Mouse (Mus musculus): ENCODE data around the gene Phrf1. TPM values are rescaled to one million over a fixed set of nuclear protein-coding genes. Genes with fewer than 3 reads are reported as not detected.

The Phrf1 gene
- polyA plus RNA-seq, 1 experiment from 2014 or later, result 32.6 TPM

- Histone ChIP-seq H3K4me1 (replicated peaks) (peaks cover 89% of the 10 kb centered on the region), H3K9me3 (replicated peaks) (no peaks in the 10 kb centered on the region), H3K4me2 (peak overlapping the region; percentile 99), H3K4me3 (replicated peaks) (peak overlapping the region; percentile 89), H3K27ac (peak overlapping the region; percentile 94), H3K36me3 (peaks cover 28% of the 10 kb centered on the region), H3K27me3 (no peaks in the 10 kb centered on the region), H3K9ac (peak overlapping the region; percentile 88)
- peak; percentile 7; the same call in 1 of the 2 replicates for ATAC-seq (ENCODE audit: low read depth)
- DNase-seq, result peak; percentile 93
- under 1% methylated on average over 28 of the region's 28 CpGs for WGBS (ENCODE audit: insufficient replicate concordance)
Measured at GRCm38 (mm10) chr7:141194830-141195229, 33.8 kb upstream of the Phrf1 start.

GRCm38 (mm10) chr7:141195754-141196153, 32.8 kb upstream of the Phrf1 start:
- Histone ChIP-seq H3K4me3 (replicated peaks) (no peak overlapping the region; the same call in 1 of the 2 replicates), H3K4me1 (replicated peaks) (peaks cover 90% of the 10 kb centered on the region), H3K9ac (peak overlapping the region; percentile 49; the same call in 1 of the 2 replicates), H3K27ac (peak overlapping the region; percentile 94), H3K27me3 (no peaks in the 10 kb centered on the region), H3K4me2 (peak overlapping the region; percentile 99), H3K36me3 (peaks cover 18% of the 10 kb centered on the region), H3K9me3 (replicated peaks) (no peaks in the 10 kb centered on the region)
- WGBS (ENCODE audit: insufficient replicate concordance), result 89% methylated on average over 2 of the region's 2 CpGs
- no peak for ATAC-seq (ENCODE audit: low read depth)
- DNase-seq, result no peak

GRCm38 (mm10) chr7:141196619-141197282, 31.8 kb upstream of the Phrf1 start:
- WGBS (ENCODE audit: insufficient replicate concordance), result 59% methylated on average over 8 of the region's 8 CpGs
- no peaks in the 10 kb centered on the region for H3K27me3 ChIP-seq
- DNase-seq (peak; percentile 50), ATAC-seq (ENCODE audit: low read depth) (peak; percentile 21; the same call in 1 of the 2 replicates)
- peak overlapping the region; percentile 94 for H3K27ac ChIP-seq
- no peaks in the 10 kb centered on the region for H3K9me3 ChIP-seq (replicated peaks)
- H3K4me2 ChIP-seq, result peak overlapping the region; percentile 99
- H3K4me3 ChIP-seq (replicated peaks), result peak overlapping the region; percentile 38
- H3K4me1 ChIP-seq (replicated peaks), result peaks cover 86% of the 10 kb centered on the region
- peaks cover 9% of the 10 kb centered on the region for H3K36me3 ChIP-seq
- peak overlapping the region; percentile 71 for H3K9ac ChIP-seq

- Histone ChIP-seq H3K27ac (peak overlapping the region; percentile 94), H3K4me1 (replicated peaks) (peaks cover 79% of the 10 kb centered on the region), H3K27me3 (no peaks in the 10 kb centered on the region), H3K9me3 (replicated peaks) (no peaks in the 10 kb centered on the region), H3K36me3 (no peaks in the 10 kb centered on the region), H3K9ac (peak overlapping the region; percentile 71), H3K4me3 (replicated peaks) (no peak overlapping the region), H3K4me2 (peak overlapping the region; percentile 99)
- 92% methylated on average over 4 of the region's 4 CpGs for WGBS (ENCODE audit: insufficient replicate concordance)
- DNase-seq, result no peak
- no peak for ATAC-seq (ENCODE audit: low read depth)
Measured at GRCm38 (mm10) chr7:141198121-141198520, 30.5 kb upstream of the Phrf1 start.

GRCm38 (mm10) chr7:141204546-141204945, 24.0 kb upstream of the Phrf1 start:
- H3K36me3 ChIP-seq, result peaks cover 10% of the 10 kb centered on the region
- H3K27ac ChIP-seq, result peak overlapping the region; percentile 93
- H3K4me3 ChIP-seq (replicated peaks), result no peak overlapping the region
- H3K4me1 ChIP-seq (replicated peaks), result peaks cover 86% of the 10 kb centered on the region
- H3K4me2 ChIP-seq, result no peak overlapping the region
- DNase-seq, result no peak
- WGBS (ENCODE audit: insufficient replicate concordance), result 52% methylated on average over 3 of the region's 3 CpGs
- peak overlapping the region; percentile 44 for H3K9ac ChIP-seq
- no peaks in the 10 kb centered on the region for H3K27me3 ChIP-seq
- ATAC-seq (ENCODE audit: low read depth), result 0 out of 2 replicates have a peak, but pooled peaks have one; percentile 27
- no peaks in the 10 kb centered on the region for H3K9me3 ChIP-seq (replicated peaks)

- 88% methylated on average over 5 of the region's 5 CpGs for WGBS (ENCODE audit: insufficient replicate concordance)
- DNase-seq (no peak), ATAC-seq (ENCODE audit: low read depth) (no peak)
- Histone ChIP-seq H3K36me3 (peaks cover 10% of the 10 kb centered on the region), H3K27ac (peak overlapping the region; percentile 93), H3K4me3 (replicated peaks) (no peak overlapping the region), H3K9ac (no peak overlapping the region), H3K4me1 (replicated peaks) (peaks cover 86% of the 10 kb centered on the region), H3K4me2 (no peak overlapping the region), H3K27me3 (no peaks in the 10 kb centered on the region), H3K9me3 (replicated peaks) (no peaks in the 10 kb centered on the region)
Measured at GRCm38 (mm10) chr7:141205504-141205903, 23.1 kb upstream of the Phrf1 start.

- H3K4me3 ChIP-seq (replicated peaks), result no peak overlapping the region
- H3K9ac ChIP-seq, result peak overlapping the region; percentile 64
- 75% methylated on average over 18 of the region's 18 CpGs for WGBS (ENCODE audit: insufficient replicate concordance)
- DNase-seq (peak; percentile 54), ATAC-seq (ENCODE audit: low read depth) (peak; percentile 59)
- peak overlapping the region; percentile 27 for H3K4me2 ChIP-seq
- no peaks in the 10 kb centered on the region for H3K27me3 ChIP-seq
- H3K4me1 ChIP-seq (replicated peaks), result peaks cover 88% of the 10 kb centered on the region
- peak overlapping the region; percentile 93 for H3K27ac ChIP-seq
- no peaks in the 10 kb centered on the region for H3K9me3 ChIP-seq (replicated peaks)
- peaks cover 10% of the 10 kb centered on the region for H3K36me3 ChIP-seq
Measured at GRCm38 (mm10) chr7:141206182-141206937, 22.2 kb upstream of the Phrf1 start.

- peak; percentile 96 for ATAC-seq (ENCODE audit: low read depth)
- Histone ChIP-seq H3K4me1 (replicated peaks) (peaks cover 100% of the 10 kb centered on the region), H3K27me3 (no peaks in the 10 kb centered on the region), H3K4me2 (peak overlapping the region; percentile 66), H3K4me3 (replicated peaks) (peak overlapping the region; percentile 36), H3K9ac (peak overlapping the region; percentile 72), H3K9me3 (replicated peaks) (no peaks in the 10 kb centered on the region), H3K27ac (peak overlapping the region; percentile 93), H3K36me3 (peaks cover 7% of the 10 kb centered on the region)
- DNase-seq, result peak; percentile 68
- 52% methylated on average over 3 of the region's 3 CpGs for WGBS (ENCODE audit: insufficient replicate concordance)
Measured at GRCm38 (mm10) chr7:141209526-141209925, 19.1 kb upstream of the Phrf1 start.

- Histone ChIP-seq H3K4me1 (replicated peaks) (peaks cover 100% of the 10 kb centered on the region), H3K4me3 (replicated peaks) (peak overlapping the region; percentile 36; the same call in 1 of the 2 replicates), H3K9me3 (replicated peaks) (no peaks in the 10 kb centered on the region), H3K4me2 (peak overlapping the region; percentile 66), H3K9ac (peak overlapping the region; percentile 72), H3K27ac (peak overlapping the region; percentile 93), H3K36me3 (peaks cover 7% of the 10 kb centered on the region), H3K27me3 (no peaks in the 10 kb centered on the region)
- 78% methylated on average over 12 of the region's 12 CpGs for WGBS (ENCODE audit: insufficient replicate concordance)
- ATAC-seq (ENCODE audit: low read depth) (no peak), DNase-seq (no peak)
Measured at GRCm38 (mm10) chr7:141210137-141210536, 18.4 kb upstream of the Phrf1 start.

- DNase-seq, result no peak
- H3K36me3 ChIP-seq, result peaks cover 3% of the 10 kb centered on the region
- peak overlapping the region; percentile 66 for H3K4me2 ChIP-seq
- no peaks in the 10 kb centered on the region for H3K9me3 ChIP-seq (replicated peaks)
- ATAC-seq (ENCODE audit: low read depth), result no peak
- H3K27me3 ChIP-seq, result no peaks in the 10 kb centered on the region
- peak overlapping the region; percentile 93 for H3K27ac ChIP-seq
- no peak overlapping the region for H3K4me3 ChIP-seq (replicated peaks)
- H3K4me1 ChIP-seq (replicated peaks), result peaks cover 97% of the 10 kb centered on the region
- WGBS (ENCODE audit: insufficient replicate concordance), result 81% methylated on average over 14 of the region's 14 CpGs
- peak overlapping the region; percentile 72 for H3K9ac ChIP-seq
Measured at GRCm38 (mm10) chr7:141210606-141211131, 17.9 kb upstream of the Phrf1 start.

- Histone ChIP-seq H3K4me2 (no peak overlapping the region), H3K9me3 (replicated peaks) (no peaks in the 10 kb centered on the region), H3K27ac (peak overlapping the region; percentile 93), H3K4me3 (replicated peaks) (no peak overlapping the region), H3K9ac (peak overlapping the region; percentile 1; the same call in 1 of the 2 replicates), H3K4me1 (replicated peaks) (peaks cover 96% of the 10 kb centered on the region), H3K27me3 (no peaks in the 10 kb centered on the region), H3K36me3 (peaks cover 11% of the 10 kb centered on the region)
- ATAC-seq (ENCODE audit: low read depth) (no peak), DNase-seq (no peak)
- WGBS (ENCODE audit: insufficient replicate concordance), result 92% methylated on average over 3 of the region's 3 CpGs
Measured at GRCm38 (mm10) chr7:141213133-141213532, 15.5 kb upstream of the Phrf1 start.
